Mouse (Mus musculus): ENCODE measurements at regions not wholly inside any gene's neighbourhood (a gene's known extent, or its start where the extent isn't known, plus 50 kb on each side); places are given as distances from the start of the nearest gene placed in this dataset.

DNA sequence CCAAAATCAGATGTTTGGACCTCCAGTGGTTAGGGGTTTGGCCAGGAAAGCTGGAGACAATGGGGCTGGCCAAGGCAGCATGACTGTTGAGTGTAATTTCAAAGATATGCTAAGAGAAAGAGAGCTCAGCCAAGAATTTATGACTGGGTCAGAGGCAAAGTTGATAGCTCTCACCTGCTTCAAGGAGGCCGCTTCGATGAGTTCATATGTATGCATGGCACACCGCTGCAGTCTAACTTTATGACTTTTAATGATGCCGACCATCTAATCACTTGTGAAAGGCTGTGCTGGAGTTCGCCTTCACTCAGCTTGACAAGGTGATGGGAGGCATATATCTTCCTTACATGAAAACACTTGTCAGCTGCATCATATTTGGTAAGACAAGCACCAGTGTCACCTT is 225.4 kb upstream of the Ednra start:
- TF ChIP-seq CTCF (IDR thresholded peaks at IDR 0.05; ENCODE audit: low read depth, low read length) (no peak), POLR2A (IDR thresholded peaks at IDR 0.05; ENCODE audit: extremely low read depth, insufficient read depth, low read length) (no peak)
